Mouse (Mus musculus): ENCODE data around the gene Gpatch8. TPM values are rescaled to one million over a fixed set of nuclear protein-coding genes. Genes with fewer than 3 reads are reported as not detected.

Gpatch8 gene
- polyA plus RNA-seq, 1 experiment: 1.1 TPM

- TF ChIP-seq TAL1 (IDR thresholded peaks at IDR 0.05; ENCODE audit: low read length) (no peak), GATA1 (IDR thresholded peaks at IDR 0.05; ENCODE audit: low read length) (no peak)
- no peak overlapping the region for H3K4me3 ChIP-seq (replicated peaks)
- no peaks in the 10 kb centered on the region for H3K4me1 ChIP-seq (ENCODE audit: control insufficient read depth)
Observed at GRCm38 (mm10) chr11:102534078-102534477, 22.1 kb downstream of the Gpatch8 start.

GRCm38 (mm10) chr11:102531425-102531824 is 24.8 kb downstream of the Gpatch8 start:
- Histone ChIP-seq H3K4me3 (replicated peaks) (no peak overlapping the region), H3K4me1 (ENCODE audit: control insufficient read depth) (no peaks in the 10 kb centered on the region), H3K9me3 (ENCODE audit: control insufficient read depth, low read length) (no peaks in the 10 kb centered on the region), H3K36me3 (ENCODE audit: control insufficient read depth) (peaks cover 31% of the 10 kb centered on the region), H3K27me3 (ENCODE audit: control insufficient read depth) (no peaks in the 10 kb centered on the region)
- no peak for TF ChIP-seq TAL1 (IDR thresholded peaks at IDR 0.05; ENCODE audit: low read length)
- no peak for TF ChIP-seq GATA1 (IDR thresholded peaks at IDR 0.05; ENCODE audit: low read length)

More at GRCm38 (mm10) chr11:102534078-102534477, 22.1 kb downstream of the Gpatch8 start:
- Histone ChIP-seq H3K27me3 (ENCODE audit: control insufficient read depth) (no peaks in the 10 kb centered on the region), H3K9me3 (ENCODE audit: control insufficient read depth, low read length) (no peaks in the 10 kb centered on the region), H3K36me3 (ENCODE audit: control insufficient read depth) (peaks cover 44% of the 10 kb centered on the region)

GRCm38 (mm10) chr11:102514793-102515424 is 41.3 kb downstream of the Gpatch8 start:
- no peaks in the 10 kb centered on the region for H3K9me3 ChIP-seq (ENCODE audit: control insufficient read depth, low read length)
- peaks cover 56% of the 10 kb centered on the region for H3K36me3 ChIP-seq (ENCODE audit: control insufficient read depth)
- TF ChIP-seq TAL1 (IDR thresholded peaks at IDR 0.05; ENCODE audit: low read length) (no peak), GATA1 (IDR thresholded peaks at IDR 0.05; ENCODE audit: low read length) (no peak)
- no peaks in the 10 kb centered on the region for H3K4me1 ChIP-seq (ENCODE audit: control insufficient read depth)
- H3K27me3 ChIP-seq (ENCODE audit: control insufficient read depth): no peaks in the 10 kb centered on the region
- H3K4me3 ChIP-seq (replicated peaks): no peak overlapping the region

- no peaks in the 10 kb centered on the region for H3K4me1 ChIP-seq (ENCODE audit: control insufficient read depth)
- no peaks in the 10 kb centered on the region for H3K27me3 ChIP-seq (ENCODE audit: control insufficient read depth)
- H3K36me3 ChIP-seq (ENCODE audit: control insufficient read depth): peaks cover 55% of the 10 kb centered on the region
- H3K4me3 ChIP-seq (replicated peaks): no peak overlapping the region
- TF ChIP-seq TAL1 (IDR thresholded peaks at IDR 0.05; ENCODE audit: low read length): no peak
- no peak for TF ChIP-seq GATA1 (IDR thresholded peaks at IDR 0.05; ENCODE audit: low read length)
- H3K9me3 ChIP-seq (ENCODE audit: control insufficient read depth, low read length): no peaks in the 10 kb centered on the region
Observed at GRCm38 (mm10) chr11:102510226-102510625, 46.0 kb downstream of the Gpatch8 start.

- TF ChIP-seq GATA1 (IDR thresholded peaks at IDR 0.05; ENCODE audit: low read length) (no peak), TAL1 (IDR thresholded peaks at IDR 0.05; ENCODE audit: low read length) (no peak)
- Histone ChIP-seq H3K4me1 (ENCODE audit: control insufficient read depth) (peaks cover 6% of the 10 kb centered on the region), H3K9me3 (ENCODE audit: control insufficient read depth, low read length) (no peaks in the 10 kb centered on the region), H3K36me3 (ENCODE audit: control insufficient read depth) (peaks cover 86% of the 10 kb centered on the region), H3K27me3 (ENCODE audit: control insufficient read depth) (no peaks in the 10 kb centered on the region), H3K4me3 (replicated peaks) (no peak overlapping the region)
Observed at GRCm38 (mm10) chr11:102496732-102497131, 59.5 kb downstream of the Gpatch8 start.

GRCm38 (mm10) chr11:102496206-102496605 is 60.0 kb downstream of the Gpatch8 start:
- TF ChIP-seq GATA1 (IDR thresholded peaks at IDR 0.05; ENCODE audit: low read length): no peak
- TF ChIP-seq TAL1 (IDR thresholded peaks at IDR 0.05; ENCODE audit: low read length): no peak
- Histone ChIP-seq H3K36me3 (ENCODE audit: control insufficient read depth) (peaks cover 81% of the 10 kb centered on the region), H3K4me3 (replicated peaks) (no peak overlapping the region), H3K4me1 (ENCODE audit: control insufficient read depth) (peaks cover 6% of the 10 kb centered on the region), H3K9me3 (ENCODE audit: control insufficient read depth, low read length) (no peaks in the 10 kb centered on the region), H3K27me3 (ENCODE audit: control insufficient read depth) (no peaks in the 10 kb centered on the region)

- Histone ChIP-seq H3K4me3 (replicated peaks) (no peak overlapping the region), H3K4me1 (ENCODE audit: control insufficient read depth) (peaks cover 6% of the 10 kb centered on the region), H3K27me3 (ENCODE audit: control insufficient read depth) (no peaks in the 10 kb centered on the region), H3K9me3 (ENCODE audit: control insufficient read depth, low read length) (no peaks in the 10 kb centered on the region), H3K36me3 (ENCODE audit: control insufficient read depth) (peaks cover 79% of the 10 kb centered on the region)
- TF ChIP-seq TAL1 (IDR thresholded peaks at IDR 0.05; ENCODE audit: low read length): no peak
- TF ChIP-seq GATA1 (IDR thresholded peaks at IDR 0.05; ENCODE audit: low read length): no peak
Observed at GRCm38 (mm10) chr11:102495742-102496141, 60.5 kb downstream of the Gpatch8 start.

- Histone ChIP-seq H3K4me1 (ENCODE audit: control insufficient read depth) (peaks cover 6% of the 10 kb centered on the region), H3K9me3 (ENCODE audit: control insufficient read depth, low read length) (no peaks in the 10 kb centered on the region), H3K36me3 (ENCODE audit: control insufficient read depth) (peaks cover 72% of the 10 kb centered on the region), H3K27me3 (ENCODE audit: control insufficient read depth) (no peaks in the 10 kb centered on the region), H3K4me3 (replicated peaks) (no peak overlapping the region)
- no peak for TF ChIP-seq TAL1 (IDR thresholded peaks at IDR 0.05; ENCODE audit: low read length)
- TF ChIP-seq GATA1 (IDR thresholded peaks at IDR 0.05; ENCODE audit: low read length): no peak
Observed at GRCm38 (mm10) chr11:102495114-102495513, 61.1 kb downstream of the Gpatch8 start.

GRCm38 (mm10) chr11:102494063-102494650 is 62.0 kb downstream of the Gpatch8 start:
- H3K4me3 ChIP-seq (replicated peaks): no peak overlapping the region
- H3K4me1 ChIP-seq (ENCODE audit: control insufficient read depth): peaks cover 6% of the 10 kb centered on the region
- no peaks in the 10 kb centered on the region for H3K27me3 ChIP-seq (ENCODE audit: control insufficient read depth)
- H3K9me3 ChIP-seq (ENCODE audit: control insufficient read depth, low read length): no peaks in the 10 kb centered on the region
- TF ChIP-seq GATA1 (IDR thresholded peaks at IDR 0.05; ENCODE audit: low read length) (no peak), TAL1 (IDR thresholded peaks at IDR 0.05; ENCODE audit: low read length) (no peak)
- H3K36me3 ChIP-seq (ENCODE audit: control insufficient read depth): peaks cover 68% of the 10 kb centered on the region
